Mouse (Mus musculus): Measurements from ENCODE around the gene Acacb. TPM values are rescaled to one million over a fixed set of nuclear protein-coding genes. Genes with fewer than 3 reads are reported as not detected.

Gene Acacb
- total and polyA plus RNA-seq, 3 experiments: 3.9 to 16.3 (median 13.4) TPM

GRCm38 (mm10) chr5:114163117-114163696 lies 16.9 kb downstream of the Acacb start:
- no peaks in the 10 kb centered on the region for H3K9me3 ChIP-seq (replicated peaks; ENCODE audit: low read length)
- no peak overlapping the region for H3K27ac ChIP-seq (ENCODE audit: insufficient read depth, low read depth)
- in situ Hi-C loops (cut with MboI; ENCODE audit: low pct_ligation_motif_present, low pct_unique_long_range_greater_than_20kb, low sequenced_read_pairs): no loop called here
- no peak for DNase-seq (ENCODE audit: extremely low read depth)
- H3K79me2 ChIP-seq (replicated peaks; ENCODE audit: control insufficient read depth, extremely low read depth, insufficient read depth, poor library complexity, severe bottlenecking): no peaks in the 10 kb centered on the region
- dilution Hi-C loops (cut with MboI; ENCODE audit: extremely low pct_ligation_motif_present, extremely low pct_unique_long_range_greater_than_20kb, low sequenced_read_pairs): no loop called here
- no peak overlapping the region for H3K4me2 ChIP-seq (ENCODE audit: insufficient read depth, low read depth, poor library complexity, severe bottlenecking)
- H3K4me1 ChIP-seq (ENCODE audit: control insufficient read depth in 1 of 2, insufficient read depth in 2 of 2): 0 out of 4 replicates have a peak, but pooled peaks cover 0 to 2% of the 10 kb centered on the region in 2 experiments
- H3K27me3 ChIP-seq (replicated peaks): no peaks in the 10 kb centered on the region
- H3K4me3 ChIP-seq (replicated peaks in 1 of 3; ENCODE audit: low read depth in 2 of 3, low read length in 2 of 3, poor library complexity in 1 of 3): no peak overlapping the region
- TF ChIP-seq ZNF384 (IDR thresholded peaks at IDR 0.05; ENCODE audit: low read depth, low read length) (no peak), RAD21 (IDR thresholded peaks at IDR 0.05; ENCODE audit: low read depth, low read length) (no peak), KAT2A (IDR thresholded peaks at IDR 0.05; ENCODE audit: insufficient replicate concordance, low read length) (no peak), CHD2 (IDR thresholded peaks at IDR 0.05; ENCODE audit: low read length) (no peak), UBTF (IDR thresholded peaks at IDR 0.05; ENCODE audit: low read depth, low read length) (no peak), TBP (conservative IDR thresholded peaks at IDR 0.05; ENCODE audit: low read depth, low read length) (no peak), JUN (IDR thresholded peaks at IDR 0.05; ENCODE audit: insufficient read depth, low read depth, low read length) (no peak), ZC3H11A (IDR thresholded peaks at IDR 0.05; ENCODE audit: low read depth, low read length) (no peak), USF1 (IDR thresholded peaks at IDR 0.05; ENCODE audit: low read depth, low read length) (no peak), PAX5 (IDR thresholded peaks at IDR 0.05; ENCODE audit: low read length) (no peak), E2F4 (IDR thresholded peaks at IDR 0.05; ENCODE audit: insufficient replicate concordance, low read depth, low read length) (no peak), ELF1 (IDR thresholded peaks at IDR 0.05; ENCODE audit: low read depth, low read length) (no peak), RCOR1 (conservative IDR thresholded peaks at IDR 0.05; ENCODE audit: low read depth, low read length) (no peak), ZMIZ1 (IDR thresholded peaks at IDR 0.05; ENCODE audit: low read depth, low read length) (no peak), MAZ (IDR thresholded peaks at IDR 0.05; ENCODE audit: low read depth, low read length) (no peak), ETS1 (conservative IDR thresholded peaks at IDR 0.05; ENCODE audit: low read depth, low read length) (no peak), POLR2A (IDR thresholded peaks at IDR 0.05; ENCODE audit: low read depth, low read length) (no peak), GABPA (IDR thresholded peaks at IDR 0.05; ENCODE audit: insufficient replicate concordance, low read depth, low read length) (no peak), MYC (IDR thresholded peaks at IDR 0.05; ENCODE audit: low read depth, low read length) (no peak)
- H3K9ac ChIP-seq (ENCODE audit: insufficient read depth, low read depth): no peak overlapping the region
- no peaks in the 10 kb centered on the region for H3K36me3 ChIP-seq (replicated peaks in 1 of 2; ENCODE audit: control insufficient read depth in 1 of 2, insufficient read depth in 1 of 2, low read length in 1 of 2)

GRCm38 (mm10) chr5:114170345-114170744 lies 24.0 kb downstream of the Acacb start:
- Histone ChIP-seq H3K27ac (ENCODE audit: insufficient read depth, low read depth) (no peak overlapping the region), H3K4me2 (ENCODE audit: insufficient read depth, low read depth, poor library complexity, severe bottlenecking) (no peak overlapping the region), H3K79me2 (replicated peaks; ENCODE audit: control insufficient read depth, extremely low read depth, insufficient read depth, poor library complexity, severe bottlenecking) (no peaks in the 10 kb centered on the region), H3K36me3 (replicated peaks in 1 of 2; ENCODE audit: control insufficient read depth in 1 of 2, insufficient read depth in 1 of 2, low read length in 1 of 2) (no peaks in the 10 kb centered on the region), H3K27me3 (replicated peaks) (no peaks in the 10 kb centered on the region), H3K9me3 (replicated peaks; ENCODE audit: low read length) (no peaks in the 10 kb centered on the region), H3K4me1 (ENCODE audit: control insufficient read depth in 1 of 2, insufficient read depth in 2 of 2) (peaks cover 0 to 5% of the 10 kb centered on the region in 2 experiments; a peak in 2 of 4 replicates), H3K4me3 (replicated peaks in 1 of 3; ENCODE audit: low read depth in 2 of 3, low read length in 2 of 3, poor library complexity in 1 of 3) (no peak overlapping the region), H3K9ac (ENCODE audit: insufficient read depth, low read depth) (no peak overlapping the region)
- in situ Hi-C loops (cut with MboI; ENCODE audit: low pct_ligation_motif_present, low pct_unique_long_range_greater_than_20kb, low sequenced_read_pairs) (no loop called here), dilution Hi-C loops (cut with MboI; ENCODE audit: extremely low pct_ligation_motif_present, extremely low pct_unique_long_range_greater_than_20kb, low sequenced_read_pairs) (no loop called here)
- no peak for DNase-seq (ENCODE audit: extremely low read depth)
- TF ChIP-seq USF1 (IDR thresholded peaks at IDR 0.05; ENCODE audit: low read depth, low read length) (no peak), MAX (IDR thresholded peaks at IDR 0.05; ENCODE audit: low read length) (no peak), HCFC1 (IDR thresholded peaks at IDR 0.05; ENCODE audit: low read depth, low read length) (no peak), ELF1 (IDR thresholded peaks at IDR 0.05; ENCODE audit: low read depth, low read length) (no peak), E2F4 (IDR thresholded peaks at IDR 0.05; ENCODE audit: insufficient replicate concordance, low read depth, low read length) (no peak), NRF1 (IDR thresholded peaks at IDR 0.05; ENCODE audit: low read depth, low read length) (no peak), EP300 (IDR thresholded peaks at IDR 0.05; ENCODE audit: low read length) (no peak), UBTF (IDR thresholded peaks at IDR 0.05; ENCODE audit: low read depth, low read length) (no peak), POLR2AphosphoS2 (IDR thresholded peaks at IDR 0.05; ENCODE audit: low read depth, low read length) (no peak), MEF2A (IDR thresholded peaks at IDR 0.05; ENCODE audit: borderline replicate concordance, low read depth, low read length) (no peak), ZKSCAN1 (IDR thresholded peaks at IDR 0.05; ENCODE audit: borderline replicate concordance, low read depth, low read length) (no peak), MYC (IDR thresholded peaks at IDR 0.05; ENCODE audit: low read depth, low read length) (no peak), CTCF (conservative IDR thresholded peaks at IDR 0.05 in 1 of 2, IDR thresholded peaks at IDR 0.05 in 1 of 2; ENCODE audit: low read depth in 2 of 2, low read length in 2 of 2) (no peak), MXI1 (IDR thresholded peaks at IDR 0.05; ENCODE audit: low read depth, low read length) (no peak), MAZ (IDR thresholded peaks at IDR 0.05; ENCODE audit: low read depth, low read length) (no peak), CHD2 (IDR thresholded peaks at IDR 0.05; ENCODE audit: low read length) (no peak), SIN3A (IDR thresholded peaks at IDR 0.05; ENCODE audit: low read length) (no peak), TBP (conservative IDR thresholded peaks at IDR 0.05; ENCODE audit: low read depth, low read length) (no peak), KAT2A (IDR thresholded peaks at IDR 0.05; ENCODE audit: insufficient replicate concordance, low read length) (no peak), ZMIZ1 (IDR thresholded peaks at IDR 0.05; ENCODE audit: low read depth, low read length) (no peak)
